7 mouse cellular contexts compared by ENCODE assay signal in genomic region chr2:93822045-93822749, GRCm38 (mm10). TPM values are rescaled to one million over a fixed set of nuclear protein-coding genes. Genes with fewer than 3 reads are reported as not detected.
DNase-seq lines count a peak whose midpoint lies in the region; ATAC-seq lines count a peak whose summit lies in the region.

Gene Ext2, minus strand, starts transcription at chr2:93822568.

- peak; percentile 86 for ATAC-seq in embryonic facial prominence, embryonic 11.5 days (replicated peaks; ENCODE audit: insufficient number of reproducible peaks, low FRiP score, low TSS enrichment, low read depth)
- peak; percentile 89 for ATAC-seq in limb, embryonic 11.5 days (ENCODE audit: insufficient number of reproducible peaks, low FRiP score, low TSS enrichment, low read depth)
- ATAC-seq in midbrain, embryonic 14.5 days (ENCODE audit: low FRiP score, low TSS enrichment), result peak; percentile 93

- WGBS in embryonic facial prominence, embryonic 11.5 days, result under 1% methylated on average over 66 of the region's 66 CpGs
- WGBS in limb, embryonic 11.5 days, result under 1% methylated on average over 59 of the region's 66 CpGs
- under 1% methylated on average over 66 of the region's 66 CpGs for WGBS in midbrain, embryonic 14.5 days

- no peaks in the 10 kb centered on the region for H3K36me3 ChIP-seq in embryonic facial prominence, embryonic 11.5 days (replicated peaks; ENCODE audit: control insufficient read depth, insufficient read depth, low read depth, low read length)
- no peaks in the 10 kb centered on the region for H3K36me3 ChIP-seq in limb, embryonic 11.5 days (ENCODE audit: control insufficient read depth, insufficient read depth, low read length)
- H3K36me3 ChIP-seq in midbrain, embryonic 14.5 days (ENCODE audit: control insufficient read depth, insufficient read depth, low read length), result 0 out of 2 replicates have a peak, but pooled peaks cover 5% of the 10 kb centered on the region

- H3K4me3 ChIP-seq in embryonic facial prominence, embryonic 11.5 days (ENCODE audit: low read depth, low read length), result peak within 1 kb of the TSS; percentile 95
- peak within 1 kb of the TSS; percentile 64 for H3K4me3 ChIP-seq in limb, embryonic 11.5 days (ENCODE audit: low read depth, low read length)
- H3K4me3 ChIP-seq in midbrain, embryonic 14.5 days (replicated peaks; ENCODE audit: low read depth, low read length), result peak within 1 kb of the TSS; percentile 91

- H3K4me1 ChIP-seq in embryonic facial prominence, embryonic 11.5 days (ENCODE audit: control insufficient read depth, insufficient read depth, low read length), result 0 out of 2 replicates have a peak, but pooled peaks cover 3% of the 10 kb centered on the region
- peaks cover 5% of the 10 kb centered on the region; the same call in 1 of the 2 replicates for H3K4me1 ChIP-seq in limb, embryonic 11.5 days (ENCODE audit: control insufficient read depth, insufficient read depth, low read length)
- peaks cover 8% of the 10 kb centered on the region for H3K4me1 ChIP-seq in midbrain, embryonic 14.5 days (ENCODE audit: control insufficient read depth, insufficient read depth, low read length)

- H3K9ac ChIP-seq in embryonic facial prominence, embryonic 11.5 days (replicated peaks; ENCODE audit: low read length), result peak within 1 kb of the TSS; percentile 93
- peak within 1 kb of the TSS; percentile 81 for H3K9ac ChIP-seq in limb, embryonic 11.5 days (ENCODE audit: low read length)
- peak within 1 kb of the TSS; percentile 98 for H3K9ac ChIP-seq in midbrain, embryonic 14.5 days (replicated peaks; ENCODE audit: low read length)

- peak; percentile 95 for DNase-seq in adrenal gland, postnatal 14 days
- peak; percentile 93 for DNase-seq in embryonic facial prominence, embryonic 11.5 days (ENCODE audit: low spot score)
- DNase-seq in heart, adult 11 months, result peak; percentile 98
- peak; percentile 94 for DNase-seq in kidney, adult 18-20 months
- DNase-seq in limb, embryonic 11.5 days (ENCODE audit: low spot score), result peak; percentile 95
- DNase-seq in midbrain, embryonic 14.5 days, result peak; percentile 96
- peak; percentile 76 to 96 for DNase-seq in spleen, adult 18-20 months

- H3K27me3 ChIP-seq in embryonic facial prominence, embryonic 11.5 days (ENCODE audit: control insufficient read depth, insufficient read depth, low read length), result no peaks in the 10 kb centered on the region
- H3K27me3 ChIP-seq in limb, embryonic 11.5 days (ENCODE audit: control insufficient read depth, insufficient read depth, low read length), result no peaks in the 10 kb centered on the region
- no peaks in the 10 kb centered on the region for H3K27me3 ChIP-seq in midbrain, embryonic 14.5 days (ENCODE audit: control insufficient read depth, insufficient read depth, low read length)

- no peak within 1 kb of the TSS for H3K27ac ChIP-seq in embryonic facial prominence, embryonic 11.5 days (replicated peaks; ENCODE audit: low read depth, low read length)
- no peak within 1 kb of the TSS for H3K27ac ChIP-seq in limb, embryonic 11.5 days (replicated peaks; ENCODE audit: low read depth, low read length)
- H3K27ac ChIP-seq in midbrain, embryonic 14.5 days (replicated peaks; ENCODE audit: low read depth, low read length), result peak within 1 kb of the TSS; percentile 63

- H3K4me2 ChIP-seq in embryonic facial prominence, embryonic 11.5 days (ENCODE audit: low read depth, low read length), result peak within 1 kb of the TSS; percentile 80
- H3K4me2 ChIP-seq in limb, embryonic 11.5 days (ENCODE audit: low read depth, severe bottlenecking), result peak within 1 kb of the TSS; percentile 49
- H3K4me2 ChIP-seq in midbrain, embryonic 14.5 days (ENCODE audit: low read length), result peak within 1 kb of the TSS; percentile 71

- no peaks in the 10 kb centered on the region for H3K9me3 ChIP-seq in embryonic facial prominence, embryonic 11.5 days (replicated peaks; ENCODE audit: control insufficient read depth, low read length)
- no peaks in the 10 kb centered on the region for H3K9me3 ChIP-seq in limb, embryonic 11.5 days (ENCODE audit: control insufficient read depth, low read length)
- H3K9me3 ChIP-seq in midbrain, embryonic 14.5 days (ENCODE audit: control insufficient read depth, low read length), result no peaks in the 10 kb centered on the region

RNA-seq across cellular contexts. Expression of gene Ext2, which starts in this region (rescaled TPM):
- 78.2 and 90.1 TPM in 2 replicates for total RNA-seq in adrenal gland, postnatal 14 days (2021)
- 70.1 and 79.0 TPM in 2 replicates for polyA plus RNA-seq in embryonic facial prominence, embryonic 11.5 days (2014; fragmentation: Nextera tagmentation; extraction: Ambion mirVana)
- 69.8 and 75.1 TPM in 2 replicates for polyA plus RNA-seq in limb, embryonic 11.5 days (2014; fragmentation: Nextera tagmentation; extraction: Ambion mirVana)
- 61.0 and 69.9 TPM in 2 replicates for polyA plus RNA-seq in midbrain, embryonic 14.5 days (2014; fragmentation: Nextera tagmentation; extraction: Ambion mirVana)
